Mouse (Mus musculus) ES-E14 (cell line): ENCODE measurements around the gene Ushbp1. TPM values are rescaled to one million over a fixed set of nuclear protein-coding genes. Genes with fewer than 3 reads are reported as not detected.

Source experiments
- DNase-seq: peaks from one replicate; pipeline ENCODE4 v3.0.0-alpha.2; 2013; ENCODE audit warnings: low read depth, low spot score
- H3K27ac ChIP-seq: 2 replicates; pipeline ENCODE4 v1.5.1; 2012; ENCODE audit warnings: low read depth, mild to moderate bottlenecking, low read length, moderate library complexity, mixed read lengths; ENCODE audit not compliant: poor library complexity, insufficient read depth, severe bottlenecking
- H3K36me3 ChIP-seq: 2 replicates; pipeline ENCODE4 v1.6.1; 2012; ENCODE audit warnings: mild to moderate bottlenecking, low read length, moderate library complexity, mixed read lengths; ENCODE audit not compliant: control insufficient read depth, poor library complexity, insufficient read depth, severe bottlenecking
- H3K4me1 ChIP-seq, 2 experiments: fragments of 150-350 bp in 1 of 2; sonication (generic) in 1 of 2; 2 replicates each; pipeline ENCODE4 v1.6.1; 2012; ENCODE audit warnings: low read length in 2 of 2, mild to moderate bottlenecking in 1 of 2, mixed read lengths in 1 of 2; ENCODE audit not compliant: control insufficient read depth in 2 of 2, insufficient read depth in 2 of 2, poor library complexity in 1 of 2
- H3K4me3 ChIP-seq, 2 experiments: fragments of 150-350 bp in 1 of 2; sonication (generic) in 1 of 2; 2 replicates each; pipeline ENCODE4 v1.5.1; 2012; ENCODE audit warnings: low read length in 2 of 2, low read depth in 1 of 2, mild to moderate bottlenecking in 1 of 2, mixed read lengths in 1 of 2; ENCODE audit not compliant: insufficient read depth in 1 of 2, poor library complexity in 1 of 2, severe bottlenecking in 1 of 2
- H3K9ac ChIP-seq: 2 replicates; pipeline ENCODE4 v1.6.1; 2012; ENCODE audit warnings: low read depth, mild to moderate bottlenecking, low read length, mixed read lengths; ENCODE audit not compliant: poor library complexity, insufficient read depth, severe bottlenecking
- H3K9me3 ChIP-seq: fragments of 150-350 bp; sonication (generic); 2 replicates; pipeline ENCODE4 v1.6.1; 2012; ENCODE audit warnings: low read depth, mild to moderate bottlenecking, low read length; ENCODE audit not compliant: control insufficient read depth, insufficient read depth
- CHD2 ChIP-seq: IDR thresholded peaks from 2 replicates; pipeline ENCODE4 v1.6.1; 2014; ENCODE audit warnings: mild to moderate bottlenecking, low read depth, low read length, inconsistent platforms
- HCFC1 ChIP-seq: IDR thresholded peaks from 2 replicates; pipeline ENCODE4 v1.6.1; 2012; ENCODE audit warnings: low read length, inconsistent platforms, borderline replicate concordance; ENCODE audit not compliant: insufficient read depth
- MAFK ChIP-seq: IDR thresholded peaks from 2 replicates; pipeline ENCODE4 v1.6.1; 2014; ENCODE audit warnings: mild to moderate bottlenecking, low read depth, low read length, inconsistent platforms; ENCODE audit not compliant: insufficient read depth
- ZC3H11A ChIP-seq: IDR thresholded peaks from 2 replicates; pipeline ENCODE4 v1.6.1; 2012; ENCODE audit warnings: low read depth, mild to moderate bottlenecking, inconsistent platforms, low read length, borderline replicate concordance
- ZNF384 ChIP-seq: IDR thresholded peaks from 2 replicates; pipeline ENCODE4 v1.6.1; 2012; ENCODE audit warnings: low read depth, low read length, inconsistent platforms
- in situ Hi-C, 2 experiments: fragments of 600-800 bp; cut with MboI; formaldehyde crosslinking; loops; one replicate each; pipeline ENCODE4 v1.15.1; 2025; ENCODE audit warnings: low sequenced_read_pairs in 2 of 2, inconsistent platforms in 1 of 2; ENCODE audit not compliant: unreplicated experiment in 2 of 2
- total RNA-seq: library from RNA; depleted of rRNA; stranded (reverse); fragments of 300-350 nt; gene quantifications from 2 replicates; pipeline ENCODE4 v1.2.3, GENCODE M21; 2012

The Ushbp1 gene
- total RNA-seq, 1 experiment, result 2.4 TPM

DNA sequence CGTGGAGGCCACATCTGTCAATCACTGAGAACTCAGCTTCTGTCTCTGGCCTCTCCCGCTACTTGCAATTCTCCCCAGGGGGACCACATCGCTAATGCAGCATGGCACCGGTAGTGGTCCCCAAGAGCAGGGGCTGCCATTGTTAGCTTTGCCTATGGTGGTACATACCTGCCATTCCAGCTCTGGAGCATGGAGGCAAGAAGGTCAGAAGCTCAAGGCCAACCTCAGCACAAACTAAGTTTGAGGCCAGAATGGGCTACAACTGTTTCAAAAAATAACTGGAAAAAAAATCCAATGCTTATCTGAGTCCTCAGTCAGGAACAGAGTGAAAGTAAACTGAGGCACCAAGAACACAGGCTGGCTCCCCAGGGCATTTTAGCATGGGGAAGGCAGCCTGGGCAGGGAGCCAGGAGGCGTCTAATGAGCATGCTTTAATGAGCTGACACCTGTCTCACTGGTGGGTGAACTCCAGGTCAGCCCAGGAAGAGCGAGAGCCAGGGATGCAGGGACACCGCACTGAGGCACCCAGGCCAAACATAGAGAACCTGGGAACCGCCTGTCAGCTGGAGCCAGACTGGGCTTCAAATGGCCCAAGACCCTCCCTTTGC lies 19.1 kb downstream of the Ushbp1 start:
- DNase-seq, result no peak
- Histone ChIP-seq H3K4me1 (peaks cover 3 to 30% of the 10 kb centered on the region in 2 experiments; a peak in 3 of 4 replicates), H3K9ac (no peak overlapping the region), H3K9me3 (no peaks in the 10 kb centered on the region), H3K27ac (no peak overlapping the region), H3K4me3 (peak overlapping the region; percentile 52 to 63; a peak in 2 of 4 replicates), H3K36me3 (peaks cover 7% of the 10 kb centered on the region; the same call in 1 of the 2 replicates)
- in situ Hi-C loops, result no loop called here
- no peak for TF ChIP-seq HCFC1
- TF ChIP-seq ZNF384, result no peak
- no peak for TF ChIP-seq MAFK
- TF ChIP-seq CHD2, result no peak
- TF ChIP-seq ZC3H11A, result no peak

- Histone ChIP-seq H3K36me3 (peaks cover 7% of the 10 kb centered on the region; the same call in 1 of the 2 replicates), H3K27ac (no peak overlapping the region), H3K9me3 (no peaks in the 10 kb centered on the region), H3K4me3 (peak overlapping the region; percentile 52 to 63; a peak in 3 of 4 replicates), H3K9ac (peak overlapping the region; percentile 22; the same call in 1 of the 2 replicates), H3K4me1 (peaks cover 3 to 30% of the 10 kb centered on the region in 2 experiments; a peak in 3 of 4 replicates)
- peak; percentile 94 for DNase-seq
- no peak for TF ChIP-seq MAFK
- TF ChIP-seq ZNF384, result no peak
- no peak for TF ChIP-seq ZC3H11A
- TF ChIP-seq HCFC1, result peak; percentile 38; the same call in 1 of the 2 replicates
- in situ Hi-C loops, result no loop called here
Measured at GRCm38 (mm10) chr8:71375581-71376422, 19.8 kb downstream of the Ushbp1 start.

DNA sequence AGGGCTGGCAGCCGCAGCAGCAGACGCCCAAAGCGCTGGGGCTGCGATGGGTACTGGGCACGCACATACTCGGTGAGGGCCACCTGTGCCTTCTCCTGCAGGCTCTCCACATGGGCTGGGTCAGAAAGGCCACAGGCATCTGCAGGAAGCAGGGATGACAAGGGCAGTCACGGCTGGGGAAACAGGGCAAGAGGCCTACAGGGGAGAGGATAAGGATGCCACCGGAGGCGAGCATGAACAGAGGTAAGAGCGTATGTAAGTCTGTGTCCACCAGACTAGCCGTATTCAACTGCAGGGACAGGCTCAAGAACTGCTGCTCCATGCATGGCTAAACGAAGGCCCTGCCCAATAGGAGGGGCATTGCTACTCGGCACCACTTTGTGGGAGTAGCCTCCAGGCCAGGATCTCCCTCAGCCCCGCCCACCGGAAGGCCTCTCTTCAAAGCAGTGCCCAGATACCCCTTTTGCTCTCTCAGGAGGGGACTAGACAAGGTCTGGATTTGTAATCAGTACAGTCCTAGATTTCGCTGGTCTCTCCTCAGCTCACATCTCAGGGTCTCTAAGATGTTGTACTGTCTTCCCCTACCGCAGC lies 20.9 kb downstream of the Ushbp1 start:
- no peak for DNase-seq
- peaks cover 9% of the 10 kb centered on the region for H3K36me3 ChIP-seq
- in situ Hi-C loops, result no loop called here
- no peaks in the 10 kb centered on the region for H3K9me3 ChIP-seq
- no peak overlapping the region for H3K9ac ChIP-seq
- no peak overlapping the region for H3K4me3 ChIP-seq
- H3K4me1 ChIP-seq, result peaks cover 3 to 26% of the 10 kb centered on the region in 2 experiments; a peak in 3 of 4 replicates
- TF ChIP-seq ZNF384 (no peak), CHD2 (no peak), ZC3H11A (no peak), MAFK (no peak), HCFC1 (no peak)
- H3K27ac ChIP-seq, result no peak overlapping the region

DNA sequence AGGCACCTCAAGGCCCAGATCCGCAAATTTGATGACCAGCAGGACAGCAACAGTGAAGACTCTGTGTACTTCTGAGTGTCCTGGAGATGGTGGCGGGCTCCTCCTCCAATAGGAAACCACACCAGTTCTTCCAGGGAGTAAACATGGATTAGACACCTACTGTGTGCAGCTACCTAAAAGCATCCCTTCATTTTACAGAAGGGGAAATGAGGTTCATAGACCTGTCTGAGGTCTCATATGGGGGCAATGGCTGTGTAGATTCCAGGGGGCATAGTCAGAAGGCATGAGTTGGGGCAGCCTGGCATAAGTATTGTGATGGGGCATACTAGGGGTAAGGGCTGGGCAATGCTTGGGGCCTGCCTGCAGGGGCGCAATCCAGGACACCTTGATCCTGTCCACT lies 22.6 kb downstream of the Ushbp1 start:
- no peak overlapping the region for H3K27ac ChIP-seq
- no peak overlapping the region for H3K4me3 ChIP-seq
- peaks cover 23% of the 10 kb centered on the region for H3K36me3 ChIP-seq
- H3K9me3 ChIP-seq, result no peaks in the 10 kb centered on the region
- no peak overlapping the region for H3K9ac ChIP-seq
- DNase-seq, result no peak
- H3K4me1 ChIP-seq, result peaks cover 3 to 27% of the 10 kb centered on the region in 2 experiments; a peak in 3 of 4 replicates
- in situ Hi-C loops, result no loop called here
- TF ChIP-seq ZNF384 (no peak), MAFK (no peak), HCFC1 (no peak), CHD2 (no peak), ZC3H11A (no peak)
